Mouse (Mus musculus): ENCODE measurements around the gene Trrap.

Trrap gene

DNA sequence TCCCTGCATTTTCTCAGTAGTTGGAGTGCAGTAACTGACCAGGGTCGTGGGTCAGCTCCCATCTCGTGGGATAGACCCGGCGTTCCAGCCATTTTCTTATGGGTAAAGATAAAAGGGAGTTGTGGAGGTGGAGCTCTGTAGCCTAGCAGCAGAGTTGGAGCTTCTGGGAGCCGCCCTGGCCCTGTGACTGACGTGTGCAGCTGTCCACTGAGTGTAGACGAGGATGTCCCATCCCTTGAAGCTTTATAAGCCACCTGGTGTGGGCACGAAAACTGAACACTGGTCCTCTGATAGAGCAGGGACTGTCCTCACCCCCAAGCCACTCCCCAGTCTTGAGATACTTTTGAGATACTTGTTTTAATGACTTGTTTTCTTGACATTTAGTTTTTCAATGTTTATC lies 13.1 kb downstream of the Trrap start:
- DNase-seq (ENCODE audit: low read depth, low spot score) = no peak

DNA sequence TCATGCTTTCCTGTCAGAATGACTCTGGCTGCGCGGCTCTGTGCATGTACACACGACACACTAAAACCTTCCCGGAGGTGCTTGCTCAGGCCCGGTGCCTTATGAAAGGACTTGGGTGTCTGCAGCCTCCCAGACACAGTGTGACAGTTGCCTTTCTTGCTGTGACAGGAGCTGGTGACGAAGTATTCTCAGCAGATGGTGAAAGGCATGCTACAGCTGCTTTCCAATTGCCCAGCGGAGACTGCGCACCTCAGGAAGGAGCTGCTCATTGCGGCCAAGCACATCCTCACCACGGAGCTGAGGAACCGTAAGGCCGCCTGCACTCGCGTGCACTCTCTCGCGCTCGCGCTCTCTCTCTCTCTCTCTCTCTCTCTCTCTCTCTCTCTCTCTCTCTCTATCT lies 18.9 kb downstream of the Trrap start:
- no peak for DNase-seq (ENCODE audit: low read depth, low spot score)

DNA sequence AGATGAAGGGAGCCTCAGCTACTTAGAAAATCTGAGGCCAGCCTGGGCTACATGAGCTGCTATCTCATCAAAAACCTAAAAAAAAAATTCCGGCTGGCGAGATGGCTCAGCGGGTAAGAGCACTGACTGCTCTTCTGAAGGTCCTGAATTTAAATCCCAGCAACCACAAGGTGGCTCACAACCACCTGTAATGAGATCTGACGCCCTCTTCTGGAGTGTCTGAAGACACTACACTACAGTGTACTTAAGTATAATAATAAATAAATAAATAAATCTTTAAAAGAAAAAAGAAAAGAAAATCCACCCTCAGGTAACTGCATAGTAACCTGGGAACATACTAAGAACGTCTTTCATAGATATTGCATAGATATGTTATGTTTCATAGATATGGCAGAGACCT lies 25.8 kb downstream of the Trrap start:
- DNase-seq (ENCODE audit: low read depth, low spot score) = no peak

DNA sequence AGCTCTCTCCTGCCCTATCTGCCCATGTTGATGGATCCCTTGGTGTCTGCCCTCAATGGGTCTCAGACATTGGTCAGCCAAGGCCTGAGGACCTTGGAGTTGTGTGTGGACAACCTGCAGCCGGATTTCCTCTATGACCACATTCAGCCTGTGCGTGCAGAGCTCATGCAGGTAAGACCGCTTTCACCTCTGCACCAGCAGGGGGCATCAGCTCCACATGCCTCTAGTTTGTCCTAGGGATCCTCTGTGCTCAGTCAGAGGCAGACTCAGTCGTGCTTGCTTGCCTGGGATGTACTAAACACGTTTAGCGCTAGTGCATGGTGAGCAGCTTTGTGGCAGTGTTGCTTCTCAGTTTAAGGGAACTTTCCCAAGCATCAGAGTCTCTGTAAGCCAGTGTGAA lies 27.2 kb downstream of the Trrap start:
- peak; percentile 86 for DNase-seq (ENCODE audit: low read depth, low spot score)

GRCm38 (mm10) chr5:144797116-144797515 lies 29.6 kb downstream of the Trrap start:
- DNase-seq (ENCODE audit: low read depth, low spot score) = no peak

- DNase-seq (ENCODE audit: low read depth, low spot score) = peak; percentile 64
Measured at GRCm38 (mm10) chr5:144803066-144803465, 35.5 kb downstream of the Trrap start.

GRCm38 (mm10) chr5:144804181-144804580 lies 36.6 kb downstream of the Trrap start:
- no peak for DNase-seq (ENCODE audit: low read depth, low spot score)

DNA sequence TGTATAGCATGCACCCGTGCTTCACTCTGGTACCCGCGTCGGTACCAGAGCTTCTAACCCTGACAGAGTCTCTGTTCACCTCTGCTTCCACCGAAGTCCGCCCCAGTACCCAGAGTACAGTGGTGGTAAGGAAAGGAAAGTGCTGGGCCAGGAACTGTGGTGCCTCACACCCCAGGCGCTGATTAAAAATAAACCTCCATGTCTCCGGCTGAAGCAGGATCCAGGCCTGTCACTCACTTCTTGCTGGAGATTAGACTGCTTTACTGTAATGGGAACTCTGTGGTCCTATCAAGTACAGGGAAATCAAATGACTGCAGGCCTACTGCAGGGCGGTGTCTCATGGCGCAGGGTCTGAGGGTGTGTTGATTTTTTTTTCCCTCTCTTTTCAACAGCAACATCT lies 39.4 kb downstream of the Trrap start:
- no peak for DNase-seq (ENCODE audit: low read depth, low spot score)

- DNase-seq (ENCODE audit: low read depth, low spot score) = no peak
Measured at GRCm38 (mm10) chr5:144828365-144829102, 61.0 kb downstream of the Trrap start.

GRCm38 (mm10) chr5:144829631-144830030 lies 62.1 kb downstream of the Trrap start:
- DNase-seq (ENCODE audit: low read depth, low spot score) = no peak

GRCm38 (mm10) chr5:144831840-144832469 lies 64.4 kb downstream of the Trrap start:
- DNase-seq (ENCODE audit: low read depth, low spot score) = peak; percentile 36

- DNase-seq (ENCODE audit: low read depth, low spot score) = peak; percentile 74
Measured at GRCm38 (mm10) chr5:144836100-144836499, 68.6 kb downstream of the Trrap start.

- no peak for DNase-seq (ENCODE audit: low read depth, low spot score)
Measured at GRCm38 (mm10) chr5:144845352-144845751, 77.8 kb downstream of the Trrap start.

GRCm38 (mm10) chr5:144848735-144849134 lies 81.2 kb downstream of the Trrap start:
- DNase-seq (ENCODE audit: low read depth, low spot score) = no peak

DNA sequence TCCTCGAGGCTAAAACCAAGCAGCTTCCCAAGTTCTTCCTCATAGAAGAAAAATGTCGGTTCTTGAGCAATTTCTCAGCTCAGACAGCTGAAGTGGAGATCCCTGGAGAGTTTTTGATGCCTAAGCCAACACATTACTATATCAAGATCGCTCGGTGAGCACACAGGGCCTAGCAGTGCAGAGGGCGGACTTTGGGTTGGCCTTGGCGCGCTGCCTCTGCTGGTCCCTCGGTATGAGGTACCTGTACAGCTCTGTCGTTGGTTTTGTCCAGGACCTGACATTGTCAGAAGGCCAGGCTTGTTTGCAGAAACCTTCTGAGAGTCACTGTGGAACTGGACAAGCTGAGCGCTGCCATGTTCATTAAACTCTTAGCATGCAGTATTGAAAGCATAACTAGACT lies 82.4 kb downstream of the Trrap start:
- no peak for DNase-seq (ENCODE audit: low read depth, low spot score)

- peak; percentile 58 for DNase-seq (ENCODE audit: low read depth, low spot score)
Measured at GRCm38 (mm10) chr5:144851820-144852219, 84.3 kb downstream of the Trrap start.

DNA sequence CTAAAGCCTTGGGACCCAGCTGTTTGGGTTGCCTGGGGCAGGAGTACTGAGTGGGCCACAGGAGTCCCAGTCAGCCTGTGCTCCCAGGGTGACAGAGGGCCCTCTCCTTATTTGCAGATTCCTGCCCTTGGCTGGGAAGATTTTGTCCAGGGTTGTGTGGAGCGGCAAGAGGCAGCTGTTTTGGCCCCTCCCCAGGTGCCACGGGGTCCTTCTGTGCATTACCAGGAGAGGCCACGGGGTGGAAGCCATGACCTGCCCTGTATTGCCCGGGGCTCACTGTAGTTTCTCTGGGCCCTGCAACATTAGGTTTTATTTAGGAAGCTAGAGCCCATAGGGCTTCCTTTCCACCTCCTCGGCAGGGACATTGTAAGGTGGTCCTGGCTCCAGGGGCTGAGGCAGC lies 86.4 kb downstream of the Trrap start:
- DNase-seq (ENCODE audit: low read depth, low spot score) = peak; percentile 58

DNA sequence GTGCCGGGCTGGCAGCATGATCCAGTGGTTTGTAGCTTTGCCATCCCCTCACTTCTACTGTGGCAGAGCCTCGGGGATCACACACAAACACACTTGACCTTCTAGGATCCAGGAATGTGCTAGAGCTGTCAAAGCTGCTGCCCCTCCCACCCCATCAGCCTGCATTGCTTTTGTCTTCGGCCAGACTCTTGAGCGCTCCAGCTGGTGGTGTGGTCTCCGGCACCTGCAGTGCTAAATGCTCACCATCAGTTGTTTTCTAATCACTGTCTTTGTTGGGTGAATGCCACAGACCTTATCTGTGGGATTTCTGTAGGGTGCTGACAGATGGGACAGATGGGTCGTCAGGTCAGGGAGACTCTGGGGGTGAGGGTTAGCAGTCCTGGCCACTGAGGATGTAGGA lies 88.4 kb downstream of the Trrap start:
- peak; percentile 83 for DNase-seq (ENCODE audit: low read depth, low spot score)

- no peak for DNase-seq (ENCODE audit: low read depth, low spot score)
Measured at GRCm38 (mm10) chr5:144858527-144858926, 91.0 kb downstream of the Trrap start.

GRCm38 (mm10) chr5:144859284-144859683 lies 91.8 kb downstream of the Trrap start:
- no peak for DNase-seq (ENCODE audit: low read depth, low spot score)

GRCm38 (mm10) chr5:144860913-144861312 lies 93.4 kb downstream of the Trrap start:
- DNase-seq (ENCODE audit: low read depth, low spot score) = no peak

DNA sequence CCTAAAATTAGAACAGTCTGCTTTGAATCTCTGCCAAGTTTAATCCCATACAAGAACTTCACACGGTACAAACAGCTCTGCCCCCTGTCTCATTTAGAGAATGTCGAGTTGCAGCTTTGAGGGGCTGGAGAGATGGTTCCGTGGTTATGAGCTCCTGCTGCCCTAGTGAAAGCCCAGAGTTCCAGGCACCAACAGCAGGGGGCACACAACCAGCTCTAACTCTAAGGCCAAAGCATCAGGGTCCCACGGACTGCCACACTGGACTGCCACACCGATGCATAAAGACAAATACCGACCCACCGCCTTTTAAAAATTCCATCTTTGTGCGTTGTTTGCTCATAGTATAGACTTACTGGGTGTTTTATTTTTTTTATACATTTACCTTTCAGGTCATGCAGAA lies 99.4 kb downstream of the Trrap start:
- DNase-seq (ENCODE audit: low read depth, low spot score) = peak; percentile 42

DNA sequence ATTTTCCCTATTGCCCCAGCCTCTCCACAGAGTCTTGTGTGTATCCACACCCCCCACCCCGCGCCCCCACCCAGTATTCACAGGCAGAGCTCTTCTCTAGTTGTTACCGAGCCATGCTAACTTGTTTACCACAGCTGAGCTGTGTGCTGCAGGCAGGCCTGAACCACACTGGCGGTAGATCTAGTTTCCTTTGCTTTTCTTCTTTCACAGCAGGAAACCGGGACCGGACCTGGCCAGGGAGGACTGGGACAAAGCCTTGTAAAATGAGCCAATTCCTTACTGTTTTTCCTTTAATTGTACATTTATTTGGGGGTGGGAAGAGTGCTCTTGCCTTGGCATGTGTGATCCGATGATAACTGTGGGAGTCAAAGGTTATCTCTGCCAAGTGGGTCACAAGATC lies 101.9 kb downstream of the Trrap start:
- DNase-seq (ENCODE audit: low read depth, low spot score) = no peak

Measured in ZHBTc4 (cell line).